Mouse (Mus musculus) MEL (cell line): Measurements from ENCODE around the gene Ripply3. TPM values are rescaled to one million over a fixed set of nuclear protein-coding genes. Genes with fewer than 3 reads are reported as not detected.
A peak's percentile ranks its signal among the peaks of the same experiment; 100 is the strongest.

Experiments used
- DNase-seq: peaks from one replicate; pipeline ENCODE4 v3.0.0; 2011; ENCODE audit warnings: low read depth, low spot score
- H3K27ac ChIP-seq: 2 replicates; pipeline ENCODE4 v1.5.1; 2012; ENCODE audit warnings: low read depth, mild to moderate bottlenecking, control low read depth, low read length, moderate library complexity; ENCODE audit not compliant: control insufficient read depth
- H3K27me3 ChIP-seq, 2 experiments: fragments of 150-350 bp in 1 of 2; sonication (generic) in 1 of 2; 2 replicates each; pipeline ENCODE4 v1.6.1; 2012; ENCODE audit warnings: low read length in 2 of 2, mild to moderate bottlenecking in 2 of 2, improper control_type of control experiment in 1 of 2, moderate library complexity in 1 of 2; ENCODE audit not compliant: insufficient read depth in 2 of 2, control insufficient read depth in 1 of 2
- H3K36me3 ChIP-seq, 2 experiments: 2 replicates each; pipeline ENCODE4 v1.6.1; 2012 to 2014; ENCODE audit warnings: low read length in 2 of 2, improper control_type of control experiment in 1 of 2, inconsistent platforms in 1 of 2, mild to moderate bottlenecking in 1 of 2; ENCODE audit not compliant: insufficient read depth in 2 of 2, control insufficient read depth in 1 of 2
- H3K4me1 ChIP-seq, 2 experiments: fragments of 150-350 bp in 1 of 2; sonication (generic) in 1 of 2; 2 replicates each; pipeline ENCODE4 v1.6.1; 2012; ENCODE audit warnings: low read length in 2 of 2, improper control_type of control experiment in 1 of 2, mild to moderate bottlenecking in 1 of 2; ENCODE audit not compliant: insufficient read depth in 2 of 2, control insufficient read depth in 1 of 2
- H3K4me3 ChIP-seq, 2 experiments: fragments of 150-350 bp in 1 of 2; sonication (generic) in 1 of 2; 2 replicates each; pipeline ENCODE4 v1.5.1; 2012; ENCODE audit warnings: low read depth in 2 of 2, low read length in 2 of 2, mild to moderate bottlenecking in 2 of 2, moderate library complexity in 2 of 2, control low read depth in 1 of 2, improper control_type of control experiment in 1 of 2; ENCODE audit not compliant: control insufficient read depth in 1 of 2, insufficient read depth in 1 of 2
- H3K79me2 ChIP-seq: 2 replicates; pipeline ENCODE4 v1.6.1; 2012; ENCODE audit warnings: mild to moderate bottlenecking, low read length, moderate library complexity; ENCODE audit not compliant: control insufficient read depth, poor library complexity, insufficient read depth
- H3K9ac ChIP-seq: 2 replicates; pipeline ENCODE4 v1.6.1; 2012; ENCODE audit warnings: low read depth, mild to moderate bottlenecking, control low read depth, low read length, moderate library complexity; ENCODE audit not compliant: control insufficient read depth, poor library complexity, severe bottlenecking
- H3K9me3 ChIP-seq: fragments of 150-350 bp; sonication (generic); replicated peaks from 2 replicates; pipeline ENCODE4 v1.6.1; 2012; ENCODE audit warnings: mild to moderate bottlenecking, low read length, improper control_type of control experiment, moderate library complexity; ENCODE audit not compliant: insufficient read depth
- CHD2 ChIP-seq: IDR thresholded peaks from 2 replicates; pipeline ENCODE4 v1.6.1; 2011; ENCODE audit warnings: low read length, improper control_type of control experiment
- CTCF ChIP-seq, 3 experiments: IDR thresholded peaks in 2 of 3; conservative IDR thresholded peaks in 1 of 3; 2 replicates each; pipeline ENCODE4 v1.5.1; 2011 to 2012; ENCODE audit warnings: low read length in 3 of 3, low read depth in 2 of 3, mild to moderate bottlenecking in 2 of 3, improper control_type of control experiment in 1 of 3, inconsistent platforms in 1 of 3, mixed read lengths in 1 of 3, moderate library complexity in 1 of 3; ENCODE audit not compliant: control insufficient read depth in 1 of 3, insufficient read depth in 1 of 3, poor library complexity in 1 of 3, severe bottlenecking in 1 of 3
- EP300 ChIP-seq, 2 experiments: IDR thresholded peaks; 2 replicates each; pipeline ENCODE4 v1.6.1; 2011; ENCODE audit warnings: improper control_type of control experiment in 2 of 2, low read length in 2 of 2, low read depth in 1 of 2, mild to moderate bottlenecking in 1 of 2
- GABPA ChIP-seq: IDR thresholded peaks from 2 replicates; pipeline ENCODE4 v1.6.1; 2012; ENCODE audit warnings: low read depth, mild to moderate bottlenecking, inconsistent platforms, low read length, improper control_type of control experiment, moderate library complexity
- GATA1 ChIP-seq: IDR thresholded peaks from 2 replicates; pipeline ENCODE4 v1.6.1; 2011; ENCODE audit warnings: low read depth, low read length, improper control_type of control experiment
- MAFK ChIP-seq: IDR thresholded peaks from 2 replicates; pipeline ENCODE4 v1.6.1; 2011; ENCODE audit warnings: low read depth, mild to moderate bottlenecking, low read length, improper control_type of control experiment, borderline replicate concordance
- MAX ChIP-seq: IDR thresholded peaks from 2 replicates; pipeline ENCODE4 v1.6.1; 2011; ENCODE audit warnings: low read length, improper control_type of control experiment
- MYC ChIP-seq: IDR thresholded peaks from 2 replicates; pipeline ENCODE4 v1.6.1; 2011; ENCODE audit warnings: low read depth, mild to moderate bottlenecking, low read length, improper control_type of control experiment, moderate library complexity
- NELFE ChIP-seq: IDR thresholded peaks from 2 replicates; pipeline ENCODE4 v1.6.1; 2011; ENCODE audit warnings: low read depth, low read length, improper control_type of control experiment
- POLR2A ChIP-seq, 2 experiments: IDR thresholded peaks; 2 replicates each; pipeline ENCODE4 v1.6.1; 2011 to 2012; ENCODE audit warnings: low read length in 2 of 2, mild to moderate bottlenecking in 2 of 2, control low read depth in 1 of 2, improper control_type of control experiment in 1 of 2, low read depth in 1 of 2, moderate library complexity in 1 of 2; ENCODE audit not compliant: control insufficient read depth in 1 of 2, insufficient read depth in 1 of 2, poor library complexity in 1 of 2
- POLR2AphosphoS2 ChIP-seq: IDR thresholded peaks from 2 replicates; pipeline ENCODE4 v1.6.1; 2011; ENCODE audit warnings: low read length, improper control_type of control experiment
- RAD21 ChIP-seq: IDR thresholded peaks from 2 replicates; pipeline ENCODE4 v1.6.1; 2011; ENCODE audit warnings: mild to moderate bottlenecking, low read depth, low read length, improper control_type of control experiment
- RCOR1 ChIP-seq: IDR thresholded peaks from 2 replicates; pipeline ENCODE4 v1.6.1; 2012; ENCODE audit warnings: low read depth, mild to moderate bottlenecking, inconsistent platforms, low read length, improper control_type of control experiment
- SIN3A ChIP-seq: IDR thresholded peaks from 2 replicates; pipeline ENCODE4 v1.6.1; 2012; ENCODE audit warnings: low read length, improper control_type of control experiment, inconsistent platforms
- TCF12 ChIP-seq: IDR thresholded peaks from 2 replicates; pipeline ENCODE4 v1.6.1; 2014; ENCODE audit warnings: low read depth, mild to moderate bottlenecking, inconsistent platforms, low read length, improper control_type of control experiment, moderate library complexity
- ZC3H11A ChIP-seq: IDR thresholded peaks from 2 replicates; pipeline ENCODE4 v1.6.1; 2012; ENCODE audit warnings: low read depth, mild to moderate bottlenecking, inconsistent platforms, low read length, improper control_type of control experiment
- polyA plus RNA-seq, 2 experiments: library from polyadenylated mRNA; stranded (reverse) in 1 of 2; unstranded in 1 of 2; fragments of >175 nt in 1 of 2; fragments of >200 nt in 1 of 2; gene quantifications; 2 replicates each; pipeline versions ENCODE4 v1.2.1 to v1.2.4; 2012; ENCODE audit warnings: low replicate concordance in 2 of 2, low read depth in 1 of 2; ENCODE audit not compliant: insufficient read length in 2 of 2, insufficient read depth in 1 of 2, missing spikeins in 1 of 2
- total RNA-seq: library from RNA; depleted of rRNA; stranded (reverse); fragments of 300-350 nt; gene quantifications from 2 replicates; pipeline ENCODE4 v1.2.3, GENCODE M21; 2012

Ripply3 gene
- total and polyA plus RNA-seq, 3 experiments: 0.18 to 0.35 TPM; not detected in 1

GRCm38 (mm10) chr16:94301194-94301593 is 27.0 kb upstream of the Ripply3 start:
- DNase-seq: no peak
- TF ChIP-seq TCF12: no peak
- no peak for TF ChIP-seq POLR2AphosphoS2
- TF ChIP-seq EP300 (IDR thresholded peaks at IDR 0.05; ENCODE audit: low read depth in 1 of 2, low read length in 2 of 2): no peak
- no peak for TF ChIP-seq RAD21
- no peak for TF ChIP-seq RCOR1
- TF ChIP-seq MAFK: no peak
- no peak for TF ChIP-seq MYC
- TF ChIP-seq GABPA: no peak
- no peak for TF ChIP-seq MAX
- no peak for TF ChIP-seq NELFE
- TF ChIP-seq ZC3H11A: no peak
- TF ChIP-seq CHD2: no peak
- no peak for TF ChIP-seq GATA1
- TF ChIP-seq POLR2A (IDR thresholded peaks at IDR 0.05; ENCODE audit: control insufficient read depth in 1 of 2, insufficient read depth in 1 of 2, low read depth in 1 of 2, low read length in 2 of 2, poor library complexity in 1 of 2): no peak
- H3K9me3 ChIP-seq: no peaks in the 10 kb centered on the region

GRCm38 (mm10) chr16:94301696-94302095 is 26.5 kb upstream of the Ripply3 start:
- no peak overlapping the region for H3K9ac ChIP-seq
- no peaks in the 10 kb centered on the region for H3K79me2 ChIP-seq
- H3K27me3 ChIP-seq: no peaks in the 10 kb centered on the region
- H3K36me3 ChIP-seq: peaks cover 0 to 4% of the 10 kb centered on the region in 2 experiments; a peak in 2 of 4 replicates
- no peak for DNase-seq
- TF ChIP-seq SIN3A (no peak), CTCF (IDR thresholded peaks at IDR 0.05 in 2 of 3, conservative IDR thresholded peaks at IDR 0.05 in 1 of 3; ENCODE audit: control insufficient read depth in 1 of 3, insufficient read depth in 1 of 3, low read depth in 2 of 3, low read length in 3 of 3, poor library complexity in 1 of 3, severe bottlenecking in 1 of 3) (0 out of 6 replicates have a peak, but pooled peaks of 1 of the 3 experiments have one; percentile 15)
- H3K4me3 ChIP-seq: no peak overlapping the region
- peaks cover 0 to 11% of the 10 kb centered on the region in 2 experiments; a peak in 2 of 4 replicates for H3K4me1 ChIP-seq
- H3K27ac ChIP-seq: no peak overlapping the region
- no peaks in the 10 kb centered on the region for H3K9me3 ChIP-seq

More at GRCm38 (mm10) chr16:94301194-94301593, 27.0 kb upstream of the Ripply3 start:
- Histone ChIP-seq H3K4me1 (peaks cover 0 to 6% of the 10 kb centered on the region in 2 experiments; a peak in 1 of 4 replicates), H3K79me2 (no peaks in the 10 kb centered on the region), H3K27me3 (no peaks in the 10 kb centered on the region), H3K36me3 (peaks cover 0 to 2% of the 10 kb centered on the region in 2 experiments; a peak in 2 of 4 replicates), H3K27ac (no peak overlapping the region), H3K9ac (no peak overlapping the region), H3K4me3 (no peak overlapping the region)
